Mouse (Mus musculus) ES-E14 (cell line): ENCODE data around the gene Cfap36.

ENCODE experiments used
- CHD2 ChIP-seq: IDR thresholded peaks from 2 replicates; pipeline ENCODE4 v1.6.1; 2014; ENCODE audit warnings: mild to moderate bottlenecking, low read depth, low read length, inconsistent platforms
- HCFC1 ChIP-seq: IDR thresholded peaks from 2 replicates; pipeline ENCODE4 v1.6.1; 2012; ENCODE audit warnings: low read length, inconsistent platforms, borderline replicate concordance; ENCODE audit not compliant: insufficient read depth
- MAFK ChIP-seq: IDR thresholded peaks from 2 replicates; pipeline ENCODE4 v1.6.1; 2014; ENCODE audit warnings: mild to moderate bottlenecking, low read depth, low read length, inconsistent platforms; ENCODE audit not compliant: insufficient read depth
- ZC3H11A ChIP-seq: IDR thresholded peaks from 2 replicates; pipeline ENCODE4 v1.6.1; 2012; ENCODE audit warnings: low read depth, mild to moderate bottlenecking, inconsistent platforms, low read length, borderline replicate concordance
- ZNF384 ChIP-seq: IDR thresholded peaks from 2 replicates; pipeline ENCODE4 v1.6.1; 2012; ENCODE audit warnings: low read depth, low read length, inconsistent platforms

GRCm38 (mm10) chr11:29224754-29225153 is 22.5 kb downstream of the Cfap36 start:
- TF ChIP-seq MAFK: no peak
- TF ChIP-seq CHD2: no peak
- no peak for TF ChIP-seq ZC3H11A
- TF ChIP-seq HCFC1: no peak
- no peak for TF ChIP-seq ZNF384
